22 mouse cellular contexts compared by ENCODE assay signal in genomic region chr15:79052366-79052765, GRCm38 (mm10). TPM values are rescaled to one million over a fixed set of nuclear protein-coding genes. Genes with fewer than 3 reads are reported as not detected.
A peak's percentile ranks its signal among the peaks of the same experiment; 100 is the strongest.
DNase-seq lines count a peak whose midpoint lies in the region; ATAC-seq and TF ChIP-seq lines count a peak whose summit lies in the region.
"Had no signal": no experiment of that assay in that cellular context is flagged by ENCODE, and none has a peak within 500 bp of the region (broad histone marks: within the 10 kb centered on the region; RNA-seq: fewer than 3 reads in every experiment).

No protein-coding gene starts in this region.

- no peak overlapping the region for H3K4me2 ChIP-seq in kidney, postnatal 0 days (ENCODE audit: low read length)
- H3K4me2 ChIP-seq in liver, embryonic 16.5 days (ENCODE audit: low read depth, low read length) = no peak overlapping the region
- H3K4me2 ChIP-seq: embryonic facial prominence, embryonic 13.5 days; forebrain, embryonic 15.5 days; midbrain, embryonic 12.5 days; neural tube, embryonic 13.5 days had no signal

- no peak for DNase-seq in kidney, postnatal 0 days (ENCODE audit: low spot score)
- DNase-seq in kidney, adult 18-20 months = no peak
- DNase-seq in induced T-regulatory cell, adult 2 months (ENCODE audit: low read depth) = peak; percentile 39
- no peak for DNase-seq in left cerebral cortex, postnatal 4 days
- DNase-seq in urinary bladder, postnatal 4 days (ENCODE audit: low spot score in 2 of 2) = no peak
- DNase-seq: adrenal gland, adult 8-10 months; B cell, adult 2 months; cerebellum, adult 9-11 months; gastrocnemius, postnatal 36 days; layer of hippocampus, adult 9-11 months; lung, adult 2 months; thymus, postnatal 36 days had no signal

- no peak overlapping the region for H3K4me3 ChIP-seq in kidney, postnatal 0 days (replicated peaks; ENCODE audit: low read depth, low read length)
- peak overlapping the region; percentile 17 for H3K4me3 ChIP-seq in E14TG2a.4 (replicated peaks; ENCODE audit: low read length)
- no peak overlapping the region for H3K4me3 ChIP-seq in liver, embryonic 16.5 days (ENCODE audit: low read depth, low read length)
- H3K4me3 ChIP-seq: embryonic facial prominence, embryonic 13.5 days; forebrain, embryonic 15.5 days; left cerebral cortex, adult 2 months; midbrain, embryonic 12.5 days; neural tube, embryonic 13.5 days had no signal

- peaks cover 36% of the 10 kb centered on the region for H3K36me3 ChIP-seq in kidney, postnatal 0 days (ENCODE audit: insufficient read depth, low read length)
- H3K36me3 ChIP-seq in E14TG2a.4 (ENCODE audit: insufficient read depth, low read length) = peaks cover 55% of the 10 kb centered on the region
- peaks cover 46% of the 10 kb centered on the region for H3K36me3 ChIP-seq in liver, embryonic 16.5 days (ENCODE audit: control insufficient read depth, insufficient read depth)

- WGBS in kidney, postnatal 0 days = 85% methylated on average over 2 of the region's 2 CpGs
- 86% methylated on average over 2 of the region's 2 CpGs for WGBS in liver, embryonic 16.5 days (ENCODE audit: insufficient replicate concordance)

- intact Hi-C loops in left cerebral cortex, postnatal 4 days (cut with DNase I) = no loop called here

- no peak for ATAC-seq in kidney, postnatal 0 days (replicated peaks; ENCODE audit: low FRiP score, low read depth)
- no peak for ATAC-seq in liver, embryonic 16.5 days (ENCODE audit: low read depth)
- ATAC-seq: forebrain, embryonic 15.5 days; hindbrain, embryonic 16.5 days had no signal

- no peak overlapping the region for H3K9ac ChIP-seq in kidney, postnatal 0 days (ENCODE audit: low read depth, low read length)
- no peak overlapping the region for H3K9ac ChIP-seq in liver, embryonic 16.5 days (ENCODE audit: low read depth, low read length)
- H3K9ac ChIP-seq: embryonic facial prominence, embryonic 13.5 days; forebrain, embryonic 15.5 days; midbrain, embryonic 12.5 days; neural tube, embryonic 13.5 days had no signal

- TF ChIP-seq CTCF in kidney, postnatal 0 days (IDR thresholded peaks at IDR 0.05; ENCODE audit: low read depth) = no peak
- no peak for TF ChIP-seq CTCF in E14TG2a.4 (conservative IDR thresholded peaks at IDR 0.05; ENCODE audit: low read length)

- no peaks in the 10 kb centered on the region for H3K9me3 ChIP-seq in kidney, postnatal 0 days (replicated peaks; ENCODE audit: low read length)
- H3K9me3 ChIP-seq in E14TG2a.4 (ENCODE audit: low read length) = no peaks in the 10 kb centered on the region
- no peaks in the 10 kb centered on the region for H3K9me3 ChIP-seq in liver, embryonic 16.5 days (replicated peaks; ENCODE audit: control insufficient read depth, low read length)
- H3K9me3 ChIP-seq: embryonic facial prominence, embryonic 13.5 days; forebrain, embryonic 15.5 days; midbrain, embryonic 12.5 days; neural tube, embryonic 13.5 days had no signal

- 0 out of 2 replicates have a peak, but pooled peaks cover 3% of the 10 kb centered on the region for H3K4me1 ChIP-seq in kidney, postnatal 0 days (replicated peaks; ENCODE audit: insufficient read depth, low read length)
- peaks cover 56% of the 10 kb centered on the region for H3K4me1 ChIP-seq in E14TG2a.4 (replicated peaks; ENCODE audit: low read depth, low read length)
- H3K4me1 ChIP-seq in liver, embryonic 16.5 days (ENCODE audit: control insufficient read depth, low read depth, low read length) = peaks cover 17% of the 10 kb centered on the region

- peak overlapping the region; percentile 87 for H3K27ac ChIP-seq in kidney, postnatal 0 days
- peak overlapping the region; percentile 44 for H3K27ac ChIP-seq in liver, embryonic 16.5 days (ENCODE audit: low read length)
- H3K27ac ChIP-seq: forebrain, embryonic 15.5 days; left cerebral cortex, adult 2 months; midbrain, embryonic 12.5 days; neural tube, embryonic 13.5 days had no signal

- H3K27me3 ChIP-seq in kidney, postnatal 0 days (ENCODE audit: insufficient read depth, low read length) = no peaks in the 10 kb centered on the region
- 0 out of 2 replicates have a peak, but pooled peaks cover 11% of the 10 kb centered on the region for H3K27me3 ChIP-seq in E14TG2a.4 (ENCODE audit: insufficient read depth, low read length)
- H3K27me3 ChIP-seq in liver, embryonic 16.5 days (ENCODE audit: control insufficient read depth, insufficient read depth, low read depth, low read length) = no peaks in the 10 kb centered on the region
- H3K27me3 ChIP-seq: embryonic facial prominence, embryonic 13.5 days; forebrain, embryonic 15.5 days; midbrain, embryonic 12.5 days; neural tube, embryonic 13.5 days had no signal

RNA-seq across cellular contexts. Expression of gene Ankrd54, which starts 10.3 kb away (rescaled TPM):
- polyA plus RNA-seq in kidney, postnatal 0 days (2015; fragmentation: Nextera tagmentation; extraction: Ambion mirVana) = 42.5 and 42.6 TPM in 2 replicates
- polyA plus RNA-seq in liver, embryonic 16.5 days (2015; fragmentation: Nextera tagmentation; extraction: Ambion mirVana) = 36.7 and 40.9 TPM in 2 replicates
- 10 to 100 TPM; 25.5 to 27.2 TPM for total RNA-seq in left cerebral cortex, postnatal 4 days (2021)

RNA-seq across cellular contexts. Expression of gene Galr3, which starts 10.7 kb away (rescaled TPM):
- polyA plus RNA-seq in kidney, postnatal 0 days (2015; fragmentation: Nextera tagmentation; extraction: Ambion mirVana) = 0.13 and 0.24 TPM in 2 replicates
- 0.20 TPM in 1 of 2 replicates, not detected in the other for polyA plus RNA-seq in liver, embryonic 16.5 days (2015; fragmentation: Nextera tagmentation; extraction: Ambion mirVana)
- total RNA-seq in left cerebral cortex, postnatal 4 days (2021) = 1 to 10 TPM in 1 of 2 experiments, not detected in 1; 1.0 TPM
- total RNA-seq: gastrocnemius, postnatal 36 days had no signal
- polyA plus RNA-seq: embryonic facial prominence, embryonic 13.5 days; forebrain, embryonic 15.5 days; heart, embryonic 16.5 days; limb, embryonic 11.5 days; midbrain, embryonic 12.5 days; neural tube, embryonic 13.5 days had no signal

RNA-seq across cellular contexts. Expression of gene Eif3l, which starts 22.6 kb away (rescaled TPM):
- polyA plus RNA-seq in kidney, postnatal 0 days (2015; fragmentation: Nextera tagmentation; extraction: Ambion mirVana) = 199 and 218 TPM in 2 replicates
- 107 and 109 TPM in 2 replicates for polyA plus RNA-seq in liver, embryonic 16.5 days (2015; fragmentation: Nextera tagmentation; extraction: Ambion mirVana)
- 100 to 1,000 TPM; 116 to 122 TPM for total RNA-seq in left cerebral cortex, postnatal 4 days (2021)

RNA-seq across cellular contexts. Expression of gene H1f0, which starts 24.1 kb away (rescaled TPM):
- polyA plus RNA-seq in kidney, postnatal 0 days (2015; fragmentation: Nextera tagmentation; extraction: Ambion mirVana) = 522 and 524 TPM in 2 replicates
- 134 and 136 TPM in 2 replicates for polyA plus RNA-seq in liver, embryonic 16.5 days (2015; fragmentation: Nextera tagmentation; extraction: Ambion mirVana)
- total RNA-seq in left cerebral cortex, postnatal 4 days (2021) = 10 to 100 TPM; 84.8 to 94.8 TPM

RNA-seq across cellular contexts. Expression of gene Micall1, which starts 56.3 kb away (rescaled TPM):
- 5.9 and 6.6 TPM in 2 replicates for polyA plus RNA-seq in kidney, postnatal 0 days (2015; fragmentation: Nextera tagmentation; extraction: Ambion mirVana)
- polyA plus RNA-seq in liver, embryonic 16.5 days (2015; fragmentation: Nextera tagmentation; extraction: Ambion mirVana) = 0.93 and 1.0 TPM in 2 replicates
- total RNA-seq in left cerebral cortex, postnatal 4 days (2021) = 10 to 100 TPM; 61.5 to 66.6 TPM
